Mouse (Mus musculus) bone marrow, adult 2 months (tissue): Measurements from ENCODE around the gene Stoml1.

ENCODE experiments used
- CTCF ChIP-seq: fragments of 200-500 bp; IDR thresholded peaks from 2 replicates; pipeline ENCODE4 v1.5.1; 2011; ENCODE audit warnings: low read length, control low read depth; ENCODE audit not compliant: control insufficient read depth, insufficient read depth
- POLR2A ChIP-seq: fragments of 200-500 bp; IDR thresholded peaks from 2 replicates; pipeline ENCODE4 v1.6.1; 2011; ENCODE audit warnings: low read depth, mild to moderate bottlenecking, control low read depth, low read length, borderline replicate concordance; ENCODE audit not compliant: control insufficient read depth

GRCm38 (mm10) chr9:58279780-58280179, 26.8 kb downstream of the Stoml1 start:
- no peak for TF ChIP-seq POLR2A
- no peak for TF ChIP-seq CTCF
